Mouse (Mus musculus) kidney, adult 11 months (tissue): ENCODE measurements around the gene Tiprl.

ENCODE experiments used
- DNase-seq: peaks from one replicate; pipeline ENCODE4 v3.0.0; 2022

Tiprl gene

DNA sequence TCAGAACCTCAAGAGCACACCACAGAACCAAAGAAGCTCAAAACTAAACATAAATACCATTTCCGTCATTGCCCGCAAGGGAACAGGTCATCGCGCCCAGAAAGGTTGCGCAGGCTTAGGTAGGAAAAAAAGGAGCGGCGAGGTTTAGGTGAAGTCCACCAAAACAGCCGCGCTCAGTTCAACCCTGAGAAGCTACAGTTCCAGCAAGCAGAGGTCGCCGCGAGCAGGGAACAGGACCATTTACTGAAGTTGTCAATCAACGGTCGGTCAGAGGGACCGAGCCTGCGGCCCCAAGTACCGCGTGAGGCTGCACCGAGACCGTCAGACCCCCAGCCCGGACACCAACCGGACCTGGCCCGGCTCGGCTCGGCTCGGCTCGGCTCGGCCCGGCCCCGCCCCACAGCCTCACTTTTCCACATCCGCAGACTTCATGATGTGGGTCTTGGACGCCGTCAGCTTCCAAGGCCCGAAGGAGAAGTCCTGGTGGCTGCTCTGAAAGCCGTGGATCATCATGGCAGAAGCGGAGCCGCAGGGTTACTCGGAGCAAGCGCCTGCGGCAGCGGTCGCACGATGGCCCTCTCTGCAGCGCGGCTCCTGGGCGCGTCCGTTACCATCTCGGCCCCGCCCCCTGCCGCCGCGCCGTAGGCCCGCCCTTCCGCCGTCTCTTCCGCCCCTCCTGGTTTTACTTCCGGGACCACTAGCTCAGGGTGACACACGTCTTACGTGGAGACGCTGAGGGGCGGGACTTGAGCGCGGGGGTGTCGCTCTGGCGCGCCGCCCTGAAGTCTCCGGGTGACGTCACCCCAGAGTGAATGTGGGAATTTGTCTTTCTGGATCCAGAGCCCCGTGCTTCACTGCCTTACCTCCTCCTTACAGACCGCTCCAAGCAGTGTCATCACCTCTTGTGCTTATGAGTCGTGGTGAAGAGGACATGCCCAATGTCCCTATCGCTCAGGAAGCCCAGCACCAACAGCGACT, at the start of gene Tiprl:
Gene Tiprl (minus strand): TSS at position 676 of the 978 bp plus-strand sequence.
- DNase-seq = peak; percentile 97

GRCm38 (mm10) chr1:165284096-165284495, 47.3 kb upstream of the Tiprl start:
- DNase-seq = no peak

- DNase-seq = no peak
Observed at GRCm38 (mm10) chr1:165282967-165283345, 46.2 kb upstream of the Tiprl start.

DNA sequence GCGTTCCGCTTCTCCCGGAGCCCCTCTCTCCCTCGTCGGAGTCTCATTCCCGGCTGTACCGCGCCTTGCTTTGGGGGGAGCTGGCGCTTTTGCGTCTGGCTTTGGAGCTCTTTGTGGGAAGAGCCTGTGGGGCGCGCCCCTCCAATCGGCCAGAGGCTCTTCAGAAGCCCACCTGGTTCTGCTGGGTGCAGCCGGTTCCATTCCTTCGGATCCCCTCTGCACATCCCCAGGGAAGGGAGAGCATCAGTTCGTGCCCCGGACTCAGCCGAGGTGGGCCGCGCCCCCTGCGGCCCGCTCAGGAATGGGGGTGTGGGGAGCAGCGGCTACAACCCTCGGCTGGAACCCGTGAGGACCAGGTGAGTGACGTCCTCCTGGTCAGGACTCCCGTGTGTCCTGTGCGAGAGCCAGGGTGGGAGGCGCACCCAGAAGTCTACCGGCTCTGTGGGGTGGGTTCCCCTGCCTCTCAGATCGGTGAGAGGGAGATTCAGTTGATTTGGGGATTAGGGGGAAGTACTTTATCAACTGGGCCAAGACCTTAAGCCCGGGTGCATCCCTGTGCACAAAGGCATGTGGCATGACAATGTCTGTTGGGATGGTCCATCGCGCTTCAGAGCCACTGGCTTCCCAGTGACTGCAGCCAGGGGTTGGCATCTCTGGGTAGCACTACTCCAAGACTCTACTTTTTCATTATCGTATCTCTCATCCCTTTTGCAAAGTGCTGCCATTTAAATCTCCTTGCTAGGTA, 45.6 kb upstream of the Tiprl start:
- DNase-seq = no peak

GRCm38 (mm10) chr1:165281351-165282221, 44.8 kb upstream of the Tiprl start:
- DNase-seq = peak; percentile 41

DNA sequence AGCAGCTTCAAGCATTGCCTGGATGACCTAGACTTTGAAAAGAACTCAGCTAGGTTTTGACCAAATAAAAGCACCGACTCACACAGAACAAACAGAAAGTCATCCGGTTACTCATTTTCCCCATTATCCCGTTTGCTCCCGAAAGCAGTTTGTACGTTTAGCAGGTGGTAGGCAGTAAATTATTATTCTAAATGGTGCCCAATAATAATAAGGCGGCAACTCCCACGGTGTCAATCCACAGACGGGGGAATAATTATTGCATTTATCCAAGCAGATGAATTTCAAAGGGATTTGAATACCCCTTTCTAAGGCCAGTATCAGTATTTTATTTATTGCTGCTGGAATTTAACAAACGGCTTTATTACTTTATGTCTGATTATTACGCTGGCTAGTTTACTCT, 43.9 kb upstream of the Tiprl start:
- no peak for DNase-seq

- DNase-seq = no peak
Observed at GRCm38 (mm10) chr1:165274946-165275345, 38.1 kb upstream of the Tiprl start.

DNA sequence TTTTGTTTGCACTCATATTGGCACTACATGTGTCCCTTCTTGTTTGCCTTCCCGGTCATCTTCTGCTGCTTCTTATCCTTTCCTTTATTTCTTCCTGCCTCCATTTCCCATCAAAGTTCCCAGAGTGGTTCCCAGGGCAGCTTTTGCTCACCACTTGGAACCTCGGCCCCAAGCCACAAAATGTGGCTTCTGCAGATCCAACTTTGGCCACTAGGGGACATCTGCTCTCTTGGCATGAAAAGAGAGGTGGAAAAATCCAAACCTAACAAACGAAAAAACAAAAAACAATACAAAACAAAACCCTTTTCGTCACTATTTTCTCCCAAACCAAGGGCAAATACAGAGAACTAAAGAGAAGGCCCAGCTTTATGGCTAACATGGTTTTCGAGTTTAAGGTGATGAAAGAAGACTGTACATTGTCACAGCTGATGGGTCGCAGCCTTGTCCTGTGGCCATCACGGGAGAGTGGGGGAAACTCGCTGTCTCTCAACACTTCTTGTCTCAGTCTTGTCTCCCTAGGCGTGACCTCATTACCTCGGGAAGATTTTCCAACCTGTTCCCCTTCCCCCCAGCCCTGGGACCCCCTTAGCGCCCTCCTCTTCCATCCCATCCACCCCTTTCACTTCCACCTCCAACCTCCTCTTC, 15.4 kb upstream of the Tiprl start:
- DNase-seq = no peak

GRCm38 (mm10) chr1:165250546-165250945, 13.8 kb upstream of the Tiprl start:
- no peak for DNase-seq

- DNase-seq = no peak
Observed at GRCm38 (mm10) chr1:165248842-165249241, 12.0 kb upstream of the Tiprl start.

DNA sequence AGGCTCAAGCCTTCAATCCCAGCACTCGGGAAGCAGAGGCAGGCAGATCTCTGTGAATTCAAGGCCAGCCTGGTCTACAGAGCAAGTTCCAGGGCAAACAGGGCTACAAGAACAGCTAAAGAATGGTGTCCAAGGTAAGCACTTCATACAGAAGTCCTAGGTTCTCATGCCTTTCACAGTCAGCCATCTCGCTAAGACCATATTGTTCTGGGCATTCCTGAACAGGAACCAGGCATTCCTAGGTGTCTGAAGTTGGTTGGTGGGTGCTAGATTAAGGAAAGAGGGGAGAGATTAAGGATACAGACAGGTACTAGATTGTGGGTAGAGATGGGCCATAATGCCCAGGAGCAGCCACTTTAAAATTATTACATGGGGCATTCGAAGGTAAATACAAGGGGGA, 11.0 kb upstream of the Tiprl start:
- no peak for DNase-seq

GRCm38 (mm10) chr1:165247085-165247484, 10.3 kb upstream of the Tiprl start:
- DNase-seq = no peak

GRCm38 (mm10) chr1:165246587-165246986, 9.8 kb upstream of the Tiprl start:
- DNase-seq = no peak

DNA sequence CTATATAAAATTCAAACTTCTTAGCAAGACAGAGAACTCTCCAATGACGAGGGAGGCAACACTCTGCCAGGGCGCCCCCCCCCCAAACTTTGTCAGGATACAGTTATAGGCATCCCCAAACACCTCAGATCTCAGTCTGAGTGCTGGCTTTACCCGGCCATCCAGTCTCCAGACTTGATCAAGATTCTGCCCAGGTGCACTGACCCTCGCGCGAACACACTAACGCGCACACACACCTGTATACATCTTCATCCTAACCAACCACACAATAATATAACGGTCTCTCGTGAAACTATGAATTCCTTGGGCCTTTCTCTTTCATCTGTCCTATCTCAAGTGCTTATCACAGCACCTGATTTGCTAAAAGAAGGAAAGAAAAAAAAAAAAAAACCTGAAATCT, 950 bp downstream of the Tiprl start:
- DNase-seq = no peak

- peak; percentile 23 for DNase-seq
Observed at GRCm38 (mm10) chr1:165233806-165234205, 3.0 kb downstream of the Tiprl start.

- DNase-seq = no peak
Observed at GRCm38 (mm10) chr1:165230691-165231090, 6.1 kb downstream of the Tiprl start.

DNA sequence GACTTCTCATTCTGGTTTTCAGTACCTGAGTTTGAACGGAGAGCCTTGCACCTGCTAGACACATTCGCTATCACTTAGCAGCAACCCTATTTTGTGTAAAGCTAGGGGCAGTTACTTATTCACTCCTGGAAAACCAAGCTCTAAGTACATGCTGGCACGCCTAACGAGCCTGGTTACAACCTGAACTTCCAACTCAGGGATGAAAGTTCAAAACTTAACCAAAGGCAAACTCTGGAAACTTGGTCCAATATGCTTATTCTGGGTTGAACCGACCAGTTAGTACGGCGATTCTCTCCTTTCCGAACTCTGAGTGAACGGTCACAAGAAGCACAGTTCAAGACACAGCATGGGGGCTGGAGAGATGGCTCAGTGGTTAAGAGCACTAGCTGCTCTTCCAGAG, 7.2 kb downstream of the Tiprl start:
- DNase-seq = peak; percentile 76

- DNase-seq = no peak
Observed at GRCm38 (mm10) chr1:165217023-165217589, 19.7 kb downstream of the Tiprl start.

DNA sequence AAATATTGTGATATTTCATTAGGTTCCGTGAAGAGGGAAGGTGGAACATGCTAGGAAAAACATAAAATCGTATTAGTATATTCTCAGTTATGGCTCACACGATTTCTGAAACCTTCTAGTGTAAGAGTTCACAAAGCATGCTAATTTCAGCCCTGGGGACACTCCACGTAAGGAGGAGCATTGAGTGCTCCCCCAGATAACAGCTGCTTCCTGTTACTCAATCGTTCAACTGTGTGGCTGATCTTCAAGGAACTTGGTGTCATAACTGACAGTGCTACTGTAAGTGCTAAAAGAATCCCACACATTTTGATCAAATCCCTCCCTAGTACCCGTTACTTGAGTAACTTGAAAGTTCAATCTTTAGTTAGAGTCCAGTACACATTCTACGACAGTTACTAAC, 21.0 kb downstream of the Tiprl start:
- DNase-seq = no peak

DNA sequence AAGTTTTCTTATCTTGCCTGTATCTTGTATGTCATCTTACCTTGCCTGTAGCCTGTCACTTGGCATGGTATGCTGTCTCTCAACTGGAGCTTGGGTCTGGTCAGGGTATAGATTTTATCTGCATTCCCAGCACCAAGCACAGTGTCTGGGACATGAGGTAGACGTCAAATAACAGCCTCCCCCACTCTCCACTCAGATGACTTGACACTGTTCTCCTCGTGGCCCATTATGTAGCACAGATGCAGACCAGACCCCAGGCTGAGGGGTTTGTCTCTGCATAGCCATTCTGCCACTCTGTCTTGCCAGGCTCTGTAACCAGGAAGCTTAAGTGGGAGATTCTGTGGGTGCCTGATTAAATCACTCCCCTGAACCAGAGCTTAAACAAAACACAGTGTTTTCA, 31.2 kb downstream of the Tiprl start:
- no peak for DNase-seq

DNA sequence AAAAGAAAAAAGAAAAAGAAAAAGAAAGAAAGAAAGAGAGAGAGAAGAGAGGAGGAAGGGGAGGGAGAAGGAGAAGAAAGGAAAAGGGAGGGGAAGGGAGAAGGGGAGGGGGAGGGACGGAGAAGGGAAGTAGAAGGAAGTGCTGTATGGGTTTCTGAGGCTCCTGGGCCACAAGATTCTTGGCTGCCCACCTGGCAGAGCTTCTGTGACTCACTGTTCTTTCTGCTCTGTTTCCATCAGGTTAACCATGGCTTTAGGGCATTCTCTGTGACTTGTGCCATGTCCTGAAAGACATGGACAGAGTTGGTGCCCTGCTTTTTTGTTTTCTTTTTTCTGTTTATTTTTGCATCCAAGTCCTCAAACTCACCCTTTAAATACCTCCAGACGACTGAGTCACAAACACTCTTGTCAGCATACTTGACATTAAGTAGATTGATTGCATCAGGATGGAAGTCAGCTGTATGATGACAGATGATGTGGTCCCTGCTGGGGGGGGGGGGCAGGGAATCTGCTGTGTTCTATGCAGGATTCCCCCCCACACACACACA, 33.2 kb downstream of the Tiprl start:
- DNase-seq = no peak
